Mouse (Mus musculus) yolk sac, embryonic 10.5 days (tissue): ENCODE measurements around the gene Anapc11.

Experiments
- DNase-seq: peaks from one replicate; pipeline ENCODE4 v3.0.0-alpha.2; 2017; ENCODE audit warnings: low spot score

Anapc11 gene

GRCm38 (mm10) chr11:120657301-120657700 lies 59.1 kb downstream of the Anapc11 start:
- DNase-seq: no peak
